Mouse (Mus musculus) cortical plate, adult 2 months (tissue): ENCODE measurements at regions not wholly inside any gene's neighbourhood (a gene's known extent, or its start where the extent isn't known, plus 50 kb on each side); places are given as distances from the start of the nearest gene placed in this dataset.

Experiments used
- CTCF ChIP-seq: fragments of 200-500 bp; IDR thresholded peaks from 2 replicates; pipeline ENCODE4 v1.5.1; 2011; ENCODE audit warnings: mild to moderate bottlenecking, control low read depth, low read length; ENCODE audit not compliant: insufficient read depth; ENCODE audit errors: extremely low read depth
- POLR2A ChIP-seq: fragments of 200-500 bp; IDR thresholded peaks from 2 replicates; pipeline ENCODE4 v1.6.1; 2011; ENCODE audit warnings: mild to moderate bottlenecking, low read length, control low read depth; ENCODE audit not compliant: insufficient read depth; ENCODE audit errors: extremely low read depth

DNA sequence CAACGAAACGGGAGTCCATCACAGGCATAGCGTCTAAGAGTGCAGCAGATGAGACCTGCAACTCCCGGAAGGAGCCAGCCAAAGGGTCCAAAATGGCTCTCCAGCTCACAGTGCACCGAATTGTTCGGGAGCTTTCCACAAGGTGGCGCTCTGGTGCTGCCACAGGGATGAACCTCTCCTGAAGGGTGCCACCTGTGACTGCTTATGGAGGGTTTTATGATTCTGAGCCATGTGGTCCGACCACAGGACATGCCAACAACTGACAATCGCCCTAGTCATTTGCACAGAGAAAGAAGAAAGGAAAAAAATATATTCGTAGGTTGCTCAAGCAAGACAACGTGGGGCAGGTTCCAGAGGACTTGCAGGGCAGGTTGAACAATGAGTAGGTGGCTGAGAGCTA, 64.8 kb upstream of the Ano6 start:
- TF ChIP-seq CTCF (peak; percentile 76), POLR2A (no peak)
